Mouse (Mus musculus) testis, adult 2 months (tissue): Measurements from ENCODE around the gene Gm11563.

Experiments
- CTCF ChIP-seq: fragments of 200-500 bp; IDR thresholded peaks from 2 replicates; pipeline ENCODE4 v1.5.1; 2012; ENCODE audit warnings: low read depth, mild to moderate bottlenecking, inconsistent platforms, low read length, moderate library complexity; ENCODE audit not compliant: control insufficient read depth, insufficient read depth, insufficient replicate concordance
- POLR2A ChIP-seq: fragments of 200-500 bp; IDR thresholded peaks from 2 replicates; pipeline ENCODE4 v1.6.1; 2012; ENCODE audit warnings: low read depth, mild to moderate bottlenecking, inconsistent platforms, low read length, moderate library complexity; ENCODE audit not compliant: control insufficient read depth

DNA sequence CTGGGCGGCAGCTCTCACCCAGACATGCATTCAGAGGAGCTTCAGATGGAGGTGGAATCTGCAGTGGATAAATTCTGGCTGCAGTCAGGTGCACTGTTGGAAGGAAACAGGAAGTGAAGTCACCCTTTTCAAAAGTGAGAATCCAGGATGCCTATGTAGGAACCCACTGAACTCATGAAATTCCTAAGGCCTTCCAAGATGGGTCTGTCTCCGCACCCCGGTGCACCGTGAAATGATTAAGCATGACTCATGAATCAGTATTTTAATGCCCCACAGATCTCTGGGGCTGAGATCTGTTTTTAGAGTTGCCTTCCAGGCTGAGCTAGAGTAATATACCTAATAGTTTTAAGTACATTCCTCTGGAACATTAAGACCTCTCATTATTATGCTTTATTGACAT, 496 bp upstream of the Gm11563 start:
- no peak for TF ChIP-seq CTCF
- no peak for TF ChIP-seq POLR2A
